9 mouse cellular contexts compared by ENCODE assay signal in genomic region chr17:5890429-5890828, GRCm38 (mm10). TPM values are rescaled to one million over a fixed set of nuclear protein-coding genes. Genes with fewer than 3 reads are reported as not detected.
DNase-seq lines count a peak whose midpoint lies in the region; ATAC-seq and TF ChIP-seq lines count a peak whose summit lies in the region.
"Had no signal": no experiment of that assay in that cellular context is flagged by ENCODE, and none has a peak within 500 bp of the region (broad histone marks: within the 10 kb centered on the region; RNA-seq: fewer than 3 reads in every experiment).

No protein-coding gene starts in this region.

- 55% methylated on average over 8 of the region's 8 CpGs for WGBS in forebrain, embryonic 10.5 days
- 59% methylated on average over 8 of the region's 8 CpGs for WGBS in forebrain, embryonic 12.5 days
- 27% methylated on average over 8 of the region's 8 CpGs for WGBS in heart, adult 2 months

- no peak overlapping the region for H3K4me2 ChIP-seq in forebrain, embryonic 12.5 days

- peak; percentile 75 for DNase-seq in forebrain, embryonic 10.5 days (ENCODE audit: extremely low spot score, low spot score)
- DNase-seq in ZHBTc4 (ENCODE audit: low read depth, low spot score) = peak; percentile 88
- peak; percentile 68 to 76 for DNase-seq in cerebellum, postnatal 4 days (ENCODE audit: low spot score in 2 of 2)
- peak; percentile 80 to 89 for DNase-seq in heart, adult 2 months
- DNase-seq in layer of hippocampus, postnatal 14 days (ENCODE audit: low spot score in 2 of 2) = peak; percentile 56 to 76
- peak; percentile 84 for DNase-seq in lung, postnatal 25 days (ENCODE audit: low spot score)
- peak; percentile 61 for DNase-seq in spleen, adult 12 weeks (ENCODE audit: low spot score)

- H3K36me3 ChIP-seq in forebrain, embryonic 10.5 days (replicated peaks) = peaks cover 10% of the 10 kb centered on the region
- H3K36me3 ChIP-seq in forebrain, embryonic 12.5 days (replicated peaks) = no peaks in the 10 kb centered on the region
- no peaks in the 10 kb centered on the region for H3K36me3 ChIP-seq in heart, adult 2 months (ENCODE audit: control insufficient read depth, insufficient read depth, low read length)

- 0 out of 2 replicates have a peak, but pooled peaks have one; percentile 45 for TF ChIP-seq EP300 in heart, adult 2 months (IDR thresholded peaks at IDR 0.05; ENCODE audit: insufficient read depth, low read depth, low read length)

- no peak overlapping the region for H3K27ac ChIP-seq in forebrain, embryonic 10.5 days
- no peak overlapping the region for H3K27ac ChIP-seq in forebrain, embryonic 12.5 days
- H3K27ac ChIP-seq in heart, adult 2 months = no peak overlapping the region

- no peak overlapping the region for H3K4me3 ChIP-seq in forebrain, embryonic 10.5 days
- no peak overlapping the region for H3K4me3 ChIP-seq in forebrain, embryonic 12.5 days (replicated peaks)
- no peak overlapping the region for H3K4me3 ChIP-seq in heart, adult 2 months
- H3K4me3 ChIP-seq: megakaryocyte, embryonic 14.5 days had no signal

- intact Hi-C loops in heart, adult 2 months (cut with DNase I) = loop anchor here (2.0 kb wide), 2 partner anchors 50 to 450 kb away; partner anchors contain the start of genes Snx9 and Tmem242

- no peaks in the 10 kb centered on the region; the same call in 1 of the 2 replicates for H3K79me2 ChIP-seq in heart, adult 2 months (replicated peaks; ENCODE audit: control insufficient read depth, insufficient read depth, low read length)

- no peaks in the 10 kb centered on the region for H3K27me3 ChIP-seq in forebrain, embryonic 10.5 days (ENCODE audit: poor library complexity, severe bottlenecking)
- no peaks in the 10 kb centered on the region for H3K27me3 ChIP-seq in forebrain, embryonic 12.5 days
- no peaks in the 10 kb centered on the region for H3K27me3 ChIP-seq in heart, adult 2 months (ENCODE audit: control insufficient read depth, insufficient read depth, low read length)
- H3K27me3 ChIP-seq: megakaryocyte, embryonic 14.5 days had no signal

- H3K9me3 ChIP-seq in forebrain, embryonic 10.5 days = no peaks in the 10 kb centered on the region
- H3K9me3 ChIP-seq in forebrain, embryonic 12.5 days = no peaks in the 10 kb centered on the region
- H3K9me3 ChIP-seq: megakaryocyte, embryonic 14.5 days had no signal

- no peak for ATAC-seq in forebrain, embryonic 12.5 days (ENCODE audit: low FRiP score)

- no peak for TF ChIP-seq POLR2A in heart, adult 2 months (IDR thresholded peaks at IDR 0.05; ENCODE audit: insufficient read depth, low read depth, low read length)

- TF ChIP-seq CTCF in heart, adult 2 months (IDR thresholded peaks at IDR 0.05) = peak; percentile 96

- H3K9ac ChIP-seq in forebrain, embryonic 12.5 days = no peak overlapping the region
- no peak overlapping the region for H3K9ac ChIP-seq in heart, adult 2 months (ENCODE audit: low read depth, low read length)

- peaks cover 39% of the 10 kb centered on the region for H3K4me1 ChIP-seq in forebrain, embryonic 10.5 days
- peaks cover 9% of the 10 kb centered on the region for H3K4me1 ChIP-seq in forebrain, embryonic 12.5 days
- H3K4me1 ChIP-seq in heart, adult 2 months (ENCODE audit: control insufficient read depth, insufficient read depth, low read length) = peaks cover 12% of the 10 kb centered on the region

RNA-seq across cellular contexts. Expression of gene Snx9, which starts 49.3 kb away (rescaled TPM):
- polyA plus RNA-seq in forebrain, embryonic 10.5 days (2016; fragmentation: Nextera tagmentation; extraction: Ambion mirVana) = 12.9 and 14.8 TPM in 2 replicates
- 12.1 and 15.1 TPM in 2 replicates for polyA plus RNA-seq in forebrain, embryonic 12.5 days (2016; fragmentation: Nextera tagmentation; extraction: Ambion mirVana)
- 10 to 100 TPM; 30.2 to 31.9 TPM for total RNA-seq in heart, adult 2 months (2021)
- 16.7 and 27.0 TPM in 2 replicates for polyA plus RNA-seq in heart, adult 2 months (2012; rRNA removed)
- total RNA-seq in layer of hippocampus, postnatal 14 days (2021) = 10 to 100 TPM; 13.4 to 13.7 TPM

RNA-seq across cellular contexts. Expression of gene Synj2, which starts 50.7 kb away (rescaled TPM):
- 0.90 and 1.1 TPM in 2 replicates for polyA plus RNA-seq in forebrain, embryonic 10.5 days (2016; fragmentation: Nextera tagmentation; extraction: Ambion mirVana)
- 0.96 and 1.1 TPM in 2 replicates for polyA plus RNA-seq in forebrain, embryonic 12.5 days (2016; fragmentation: Nextera tagmentation; extraction: Ambion mirVana)
- 10 to 100 TPM; 43.7 to 58.1 TPM for total RNA-seq in heart, adult 2 months (2021)
- 21.2 and 25.8 TPM in 2 replicates for polyA plus RNA-seq in heart, adult 2 months (2012; rRNA removed)
- total RNA-seq in layer of hippocampus, postnatal 14 days (2021) = 10 to 100 TPM; 47.4 to 52.1 TPM

Comparison
In these comparisons a context has a peak if more than half of its experiments do, and no peak if none do; other contexts are left out.
1. RNA of gene Synj2, which starts 50.7 kb away (polyA plus RNA-seq): 21.2 to 25.8 TPM in heart, adult 2 months; 0.96 to 1.1 TPM in forebrain, embryonic 12.5 days and 0.90 to 1.1 TPM in forebrain, embryonic 10.5 days; every median in the first group is over 10 times any median in the second.
2. Peak in every context shown above with its lines, with median percentiles within 50 percentile points of each other: DNase-seq.